Mouse (Mus musculus) embryonic facial prominence, embryonic 14.5 days (tissue): ENCODE results near the gene Ccdc34. TPM values are rescaled to one million over a fixed set of nuclear protein-coding genes. Genes with fewer than 3 reads are reported as not detected.

Experiments used
- ATAC-seq: fragments of 200-750 bp; cut with Nextera tagmentation; 2 replicates; pipeline ENCODE4 v1.8.0; 2017; ENCODE audit warnings: low read depth, moderate number of reproducible peaks, moderate TSS enrichment
- DNase-seq: peaks from one replicate; pipeline ENCODE4 v3.0.0-alpha.2; 2015; ENCODE audit warnings: low spot score
- H3K27ac ChIP-seq: fragments of 300-500 bp; sonication (generic); replicated peaks from 2 replicates; pipeline ENCODE4 v1.5.1; 2014; ENCODE audit warnings: low read depth, mild to moderate bottlenecking, low read length, moderate library complexity
- H3K27me3 ChIP-seq: fragments of 300-500 bp; sonication (generic); replicated peaks from 2 replicates; pipeline ENCODE4 v1.6.1; 2014; ENCODE audit warnings: low read length; ENCODE audit not compliant: control insufficient read depth, insufficient read depth
- H3K36me3 ChIP-seq: fragments of 300-500 bp; sonication (generic); 2 replicates; pipeline ENCODE4 v1.6.1; 2014; ENCODE audit warnings: low read length, mixed read lengths; ENCODE audit not compliant: control insufficient read depth, insufficient read depth
- H3K4me1 ChIP-seq: fragments of 300-500 bp; sonication (generic); 2 replicates; pipeline ENCODE4 v1.6.1; 2014; ENCODE audit warnings: antibody characterized with exemption, low read length; ENCODE audit not compliant: control insufficient read depth, insufficient read depth
- H3K4me2 ChIP-seq: fragments of 300-500 bp; sonication (generic); 2 replicates; pipeline ENCODE4 v1.6.1; 2014; ENCODE audit warnings: low read depth, mild to moderate bottlenecking, low read length, moderate library complexity, mixed read lengths
- H3K4me3 ChIP-seq: fragments of 300-500 bp; sonication (generic); 2 replicates; pipeline ENCODE4 v1.5.1; 2014; ENCODE audit warnings: low read depth, mild to moderate bottlenecking, low read length
- H3K9ac ChIP-seq: fragments of 300-500 bp; sonication (generic); 2 replicates; pipeline ENCODE4 v1.6.1; 2014; ENCODE audit warnings: low read depth, mild to moderate bottlenecking, low read length, moderate library complexity, mixed read lengths
- H3K9me3 ChIP-seq: fragments of 300-500 bp; sonication (generic); 2 replicates; pipeline ENCODE4 v1.6.1; 2016; ENCODE audit warnings: low read length; ENCODE audit not compliant: control insufficient read depth
- WGBS: fragments of 180-500 bp; shearing (Covaris S2); extraction: QIAGEN DNeasy Blood & Tissue Kit; methylation state at CpG from one replicate; pipeline ENCODE4 v1.1.7; 2014; 5-methylcytosine and 5-hydroxymethylcytosine counted together
- polyA plus RNA-seq: library from polyadenylated mRNA; unstranded; fragments of >200 nt; fragmentation: Nextera tagmentation; extraction: Ambion mirVana; gene quantifications from 2 replicates; pipeline ENCODE4 v1.2.1, GENCODE M21; 2014

The Ccdc34 gene
- polyA plus RNA-seq, 1 experiment from 2014 or later: 37.7 TPM

GRCm38 (mm10) chr2:110204705-110205318, 187.2 kb downstream of the Ccdc34 start:
- Histone ChIP-seq H3K9me3 (no peaks in the 10 kb centered on the region), H3K9ac (no peak overlapping the region), H3K27ac (no peak overlapping the region), H3K4me1 (no peaks in the 10 kb centered on the region), H3K4me3 (no peak overlapping the region), H3K4me2 (no peak overlapping the region), H3K27me3 (no peaks in the 10 kb centered on the region), H3K36me3 (no peaks in the 10 kb centered on the region)
- DNase-seq: peak; percentile 85
- WGBS: 9% methylated on average over 14 of the region's 14 CpGs
- ATAC-seq: peak; percentile 63

- peak overlapping the region; percentile 54 for H3K27ac ChIP-seq
- no peaks in the 10 kb centered on the region for H3K9me3 ChIP-seq
- no peak overlapping the region for H3K4me3 ChIP-seq
- peaks cover 4% of the 10 kb centered on the region for H3K4me1 ChIP-seq
- no peak overlapping the region for H3K4me2 ChIP-seq
- ATAC-seq (peak; percentile 78), DNase-seq (peak; percentile 83)
- H3K9ac ChIP-seq: no peak overlapping the region
- 63% methylated on average over 8 of the region's 8 CpGs for WGBS
- H3K27me3 ChIP-seq: no peaks in the 10 kb centered on the region
- H3K36me3 ChIP-seq: no peaks in the 10 kb centered on the region
Observed at GRCm38 (mm10) chr2:110210508-110211496, 193.2 kb downstream of the Ccdc34 start.

- H3K9me3 ChIP-seq: no peaks in the 10 kb centered on the region
- peak; percentile 79 for ATAC-seq
- H3K4me3 ChIP-seq: no peak overlapping the region
- 77% methylated on average over 4 of the region's 4 CpGs for WGBS
- no peaks in the 10 kb centered on the region for H3K27me3 ChIP-seq
- DNase-seq: peak; percentile 83
- H3K4me1 ChIP-seq: peaks cover 7% of the 10 kb centered on the region
- H3K9ac ChIP-seq: no peak overlapping the region
- 0 out of 2 replicates have a peak overlapping the region, but pooled peaks have one; percentile 28 for H3K27ac ChIP-seq
- H3K4me2 ChIP-seq: no peak overlapping the region
- H3K36me3 ChIP-seq: no peaks in the 10 kb centered on the region
Observed at GRCm38 (mm10) chr2:110214278-110214677, 196.7 kb downstream of the Ccdc34 start.

- 57% methylated on average over 9 of the region's 9 CpGs for WGBS
- Histone ChIP-seq H3K27me3 (no peaks in the 10 kb centered on the region), H3K4me3 (no peak overlapping the region), H3K36me3 (no peaks in the 10 kb centered on the region), H3K4me2 (no peak overlapping the region), H3K4me1 (peaks cover 7% of the 10 kb centered on the region), H3K27ac (no peak overlapping the region), H3K9ac (no peak overlapping the region), H3K9me3 (no peaks in the 10 kb centered on the region)
- ATAC-seq (no peak), DNase-seq (no peak)
Observed at GRCm38 (mm10) chr2:110214991-110215684, 197.5 kb downstream of the Ccdc34 start.

- ATAC-seq (no peak), DNase-seq (no peak)
- no peak overlapping the region for H3K9ac ChIP-seq
- H3K27me3 ChIP-seq: no peaks in the 10 kb centered on the region
- 70% methylated on average over 3 of the region's 3 CpGs for WGBS
- H3K9me3 ChIP-seq: no peaks in the 10 kb centered on the region
- no peak overlapping the region for H3K4me2 ChIP-seq
- no peak overlapping the region for H3K4me3 ChIP-seq
- H3K4me1 ChIP-seq: peaks cover 7% of the 10 kb centered on the region
- no peaks in the 10 kb centered on the region for H3K36me3 ChIP-seq
- H3K27ac ChIP-seq: no peak overlapping the region
Observed at GRCm38 (mm10) chr2:110215685-110216058, 198.1 kb downstream of the Ccdc34 start.

- Histone ChIP-seq H3K9me3 (no peaks in the 10 kb centered on the region), H3K4me2 (no peak overlapping the region), H3K4me1 (peaks cover 6% of the 10 kb centered on the region; the same call in 1 of the 2 replicates), H3K27me3 (no peaks in the 10 kb centered on the region), H3K9ac (no peak overlapping the region), H3K4me3 (no peak overlapping the region), H3K27ac (no peak overlapping the region), H3K36me3 (no peaks in the 10 kb centered on the region)
- 87% methylated on average over 1 of the region's 1 CpGs for WGBS
- DNase-seq (no peak), ATAC-seq (no peak)
Observed at GRCm38 (mm10) chr2:110220492-110220891, 202.9 kb downstream of the Ccdc34 start.

- DNase-seq (no peak), ATAC-seq (no peak)
- Histone ChIP-seq H3K36me3 (no peaks in the 10 kb centered on the region), H3K4me2 (no peak overlapping the region), H3K4me1 (0 out of 2 replicates have a peak, but pooled peaks cover 4% of the 10 kb centered on the region), H3K9ac (no peak overlapping the region), H3K9me3 (no peaks in the 10 kb centered on the region), H3K4me3 (no peak overlapping the region), H3K27me3 (no peaks in the 10 kb centered on the region), H3K27ac (no peak overlapping the region)
- WGBS: 67% methylated on average over 2 of the region's 2 CpGs
Observed at GRCm38 (mm10) chr2:110222793-110223192, 205.2 kb downstream of the Ccdc34 start.
